Mouse (Mus musculus) urinary bladder, postnatal 36 days (tissue): Measurements from ENCODE around the gene Crb1.
A peak's percentile ranks its signal among the peaks of the same experiment; 100 is the strongest.

Experiments used
- DNase-seq, 2 experiments: peaks; one replicate each; pipeline ENCODE4 v3.0.0; 2022; ENCODE audit warnings: low spot score in 2 of 2, mixed read lengths in 1 of 2

Gene Crb1

DNA sequence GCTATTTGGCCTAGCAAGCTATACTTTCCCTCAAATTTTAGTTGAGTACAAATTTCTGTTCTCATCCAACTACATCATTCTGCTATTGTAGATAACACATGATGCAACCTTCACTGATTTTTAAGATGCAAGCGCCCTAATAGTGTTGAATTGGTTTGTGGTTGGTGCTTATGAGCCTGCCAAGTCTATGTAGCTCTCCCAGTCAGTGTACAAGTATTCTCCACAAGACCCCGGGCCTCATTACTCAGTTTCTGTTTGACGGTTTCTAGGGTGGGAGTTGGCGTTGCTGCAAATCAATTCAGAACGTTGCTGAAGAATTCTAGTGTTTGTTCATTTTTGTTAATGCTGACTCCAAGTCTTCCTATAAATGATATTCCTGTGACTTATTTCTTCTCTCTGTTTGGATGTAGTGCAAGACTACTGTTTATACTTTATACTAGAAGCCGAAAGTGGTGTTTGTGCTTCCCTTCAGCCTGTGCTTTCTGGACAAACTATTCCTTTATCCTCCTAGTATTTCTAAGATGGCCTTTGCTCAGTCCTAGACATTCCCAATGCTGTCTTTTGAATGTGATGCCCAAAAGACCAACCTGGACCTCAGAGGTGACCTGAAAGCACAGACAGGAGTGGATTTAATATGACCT, 152.5 kb downstream of the Crb1 start:
- DNase-seq: no peak

DNA sequence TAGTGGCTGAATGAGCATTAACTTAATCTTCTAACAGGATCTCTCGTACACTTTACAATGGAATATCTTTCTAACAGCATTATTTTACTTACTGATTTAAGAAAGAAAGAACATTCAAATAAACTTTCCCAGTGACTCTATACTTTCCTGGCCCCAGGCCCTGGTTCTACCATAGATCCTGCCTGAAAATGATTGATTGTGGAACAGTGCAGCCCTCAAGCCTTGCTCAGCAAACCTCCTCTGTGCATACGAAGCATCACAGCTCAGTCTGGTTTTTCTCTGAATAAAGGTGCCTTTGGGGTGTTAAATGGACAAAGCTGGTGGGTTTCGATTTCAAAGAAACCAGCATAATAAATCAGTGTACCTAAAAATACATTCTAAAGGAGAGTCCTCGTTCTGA, 153.1 kb downstream of the Crb1 start:
- DNase-seq: no peak

DNA sequence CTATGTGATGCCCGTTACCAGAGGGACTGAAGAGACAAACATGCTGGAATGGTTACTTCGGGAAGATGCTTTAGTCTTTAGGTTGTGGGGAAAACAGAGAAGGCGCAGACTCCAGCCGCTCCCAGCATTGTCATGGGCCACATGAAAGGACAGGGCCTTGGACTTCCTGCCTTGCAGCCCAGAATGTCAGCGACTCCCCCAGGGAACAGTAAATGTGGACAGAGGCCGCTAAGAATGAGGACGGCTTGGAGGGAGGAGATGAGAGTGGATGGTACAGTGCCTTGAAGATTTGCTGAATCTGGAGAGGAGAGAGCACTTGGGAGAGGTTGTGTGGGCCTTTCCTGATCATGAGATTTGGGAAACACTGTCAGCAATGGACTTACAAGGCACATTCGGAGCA, 161.6 kb downstream of the Crb1 start:
- no peak for DNase-seq

DNA sequence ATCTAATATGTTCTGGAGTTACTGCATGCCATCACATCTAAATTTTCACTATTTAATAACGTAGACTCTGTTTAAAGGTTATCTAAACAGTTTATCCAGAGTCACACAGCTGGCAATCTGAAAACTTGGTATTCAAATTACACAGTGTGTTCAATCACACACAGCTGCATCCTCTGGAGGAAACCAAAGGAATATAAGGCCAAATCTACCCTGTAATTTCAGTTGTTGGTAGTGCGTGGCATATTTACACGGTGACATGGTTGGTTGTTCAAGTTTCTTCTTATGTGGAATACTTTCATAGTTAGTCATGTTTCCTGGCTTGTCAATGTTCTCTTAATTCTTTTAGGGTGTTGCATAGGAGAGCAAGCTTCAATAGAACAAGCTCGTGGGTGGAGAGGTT, 166.4 kb downstream of the Crb1 start:
- DNase-seq: no peak

DNA sequence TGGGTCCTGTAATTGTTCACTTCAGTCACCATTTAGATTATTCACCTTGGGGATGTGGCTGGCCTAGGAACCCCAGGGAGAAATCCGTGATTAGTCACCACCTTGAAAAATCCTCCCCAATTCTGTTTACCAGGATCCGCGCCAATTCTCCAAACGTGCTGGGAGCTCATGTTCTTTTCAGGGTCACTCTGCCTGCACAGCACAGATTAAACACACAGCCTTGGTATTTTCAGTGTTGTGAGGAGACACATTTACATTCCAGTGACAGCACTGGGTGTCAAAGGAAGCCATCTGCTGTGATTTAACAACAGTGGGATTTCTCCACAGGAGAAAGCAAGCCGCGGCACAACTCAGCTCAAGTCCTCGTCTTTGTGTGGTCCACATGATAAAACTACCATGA, 167.1 kb downstream of the Crb1 start:
- peak in 1 of 2 experiments; percentile 8 for DNase-seq

DNA sequence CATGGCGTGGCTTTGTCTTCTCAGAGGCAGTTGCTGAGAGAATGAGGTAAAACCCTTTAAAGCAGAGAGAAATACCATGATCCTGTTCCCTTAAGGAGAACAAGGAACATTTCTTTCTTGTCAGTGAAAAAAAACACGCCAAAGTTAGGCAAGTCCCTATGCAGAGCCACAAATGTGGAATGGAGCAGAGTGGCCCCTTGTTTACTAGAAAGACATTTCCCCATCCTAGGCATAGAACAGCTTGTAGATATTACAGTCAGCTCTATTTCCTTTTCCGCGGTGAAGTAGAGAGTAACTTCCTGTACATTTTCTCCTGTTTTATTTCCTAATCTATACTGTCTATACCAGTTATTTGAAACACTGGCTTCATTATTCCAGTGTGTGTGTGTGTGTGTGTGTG, 170.6 kb downstream of the Crb1 start:
- no peak for DNase-seq

DNA sequence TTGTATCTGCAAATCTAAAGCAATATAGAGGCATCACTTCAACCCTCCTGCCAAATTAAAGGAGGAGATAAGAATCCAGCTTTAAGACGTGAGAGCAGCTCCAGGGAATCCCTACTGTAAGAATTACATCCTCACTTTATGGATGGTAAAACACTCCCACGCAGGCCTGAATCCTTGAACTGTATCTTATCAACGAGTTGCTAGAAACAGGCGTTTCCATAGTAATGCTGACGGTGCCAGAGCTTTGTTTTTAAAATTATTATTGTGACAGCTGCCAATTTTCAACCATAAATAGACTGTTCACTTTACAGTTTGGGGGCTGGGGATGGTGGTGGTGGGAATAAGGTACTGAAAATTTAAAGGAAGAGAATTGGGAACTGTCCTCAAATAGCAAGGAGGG, 173.9 kb downstream of the Crb1 start:
- DNase-seq: no peak

DNA sequence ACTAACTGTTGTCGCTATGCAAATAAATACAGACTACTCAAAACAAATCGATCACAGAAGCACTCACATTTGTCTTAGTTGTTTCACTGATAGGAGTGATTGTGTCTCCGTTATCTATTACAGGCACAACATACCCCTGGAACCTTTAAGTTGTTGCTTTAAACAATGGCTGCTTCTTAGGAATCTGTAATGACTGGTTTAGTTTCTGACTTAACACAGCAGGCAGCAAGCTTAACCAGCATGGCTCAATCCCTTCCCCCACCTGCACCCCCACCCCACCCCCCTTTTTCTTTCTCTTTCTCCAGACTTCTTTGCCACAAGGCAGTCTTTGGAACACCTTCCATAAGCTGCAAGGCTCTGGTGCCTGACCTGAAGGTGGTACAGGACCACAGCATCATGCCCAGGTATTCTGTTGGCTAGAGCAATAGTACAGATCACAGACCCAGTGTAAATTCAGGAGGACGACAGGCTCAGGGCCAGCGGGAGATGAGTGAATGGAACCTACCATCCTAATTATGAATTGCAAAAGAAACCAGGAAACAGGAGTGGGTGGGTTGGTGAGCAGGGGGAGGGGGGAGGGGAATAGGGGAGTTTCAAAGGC, 182.4 kb downstream of the Crb1 start:
- DNase-seq: no peak

DNA sequence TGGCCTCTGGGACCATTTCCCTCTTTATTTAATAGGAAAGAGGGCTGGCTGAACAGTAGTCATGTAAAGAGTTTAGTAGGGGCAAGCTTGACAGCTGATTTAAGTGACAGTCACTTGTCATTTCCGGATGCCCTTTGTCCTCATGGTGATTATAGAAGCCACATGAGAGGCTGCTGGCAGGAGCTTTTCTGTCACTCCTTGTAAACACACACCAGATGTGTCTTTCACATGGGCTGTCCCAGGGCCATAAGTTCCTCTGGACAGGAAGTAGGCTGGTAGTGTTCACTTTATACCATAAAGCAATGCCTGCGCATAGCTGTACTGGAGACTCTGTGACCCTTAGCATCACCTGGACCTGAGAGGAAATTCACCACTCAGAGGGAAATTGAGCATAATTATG, 182.9 kb downstream of the Crb1 start:
- no peak for DNase-seq

DNA sequence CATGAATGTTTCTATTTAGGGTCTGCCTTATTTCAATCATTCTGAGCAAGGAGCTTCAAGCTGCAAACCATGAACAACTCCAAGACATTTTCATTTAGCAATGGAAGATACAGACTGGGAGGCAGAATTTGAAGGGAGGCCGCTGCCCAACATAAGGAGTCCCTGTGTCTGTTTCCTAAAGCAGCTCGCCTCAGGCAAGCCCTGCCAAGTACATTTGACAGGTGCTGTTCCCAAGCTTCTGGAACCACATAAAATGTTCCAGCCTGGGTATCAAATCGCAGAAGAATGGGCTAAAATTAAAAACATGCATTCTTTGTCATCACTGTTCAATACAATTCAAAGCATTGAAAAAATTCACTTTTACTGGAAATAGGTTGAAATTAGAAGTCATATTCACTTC, 184.3 kb downstream of the Crb1 start:
- DNase-seq: no peak

DNA sequence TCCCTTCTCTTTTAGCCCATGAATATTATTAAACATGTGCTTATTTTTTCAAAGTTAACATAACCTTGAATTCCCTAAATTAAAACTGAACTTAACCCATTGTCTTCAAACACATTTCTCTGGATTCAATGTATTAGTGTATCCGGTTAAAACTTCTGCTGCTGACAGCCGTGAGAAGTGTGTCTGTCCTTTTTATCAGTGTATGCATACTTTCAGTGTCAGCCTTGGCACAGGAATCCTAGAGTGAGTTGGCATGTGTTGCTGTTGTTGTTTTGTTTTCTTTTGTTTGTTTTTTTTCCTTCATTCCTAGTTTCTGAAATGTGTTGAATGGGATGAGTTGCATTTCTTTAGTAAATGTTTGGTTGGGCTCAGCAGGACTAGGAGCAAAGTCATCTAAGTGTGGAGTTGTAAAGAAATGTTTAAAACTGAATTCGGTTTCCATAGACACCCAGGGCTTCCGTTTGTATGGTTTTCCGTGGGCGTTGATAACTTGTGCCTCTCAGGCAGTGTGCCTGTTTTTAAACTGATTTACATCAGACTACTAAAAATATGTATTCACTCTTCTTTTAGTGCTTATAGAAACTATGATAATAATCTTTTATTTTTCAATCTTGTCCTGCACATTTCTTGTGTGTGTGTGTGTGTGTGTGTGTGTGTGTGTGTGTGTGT, 196.3 kb downstream of the Crb1 start:
- no peak for DNase-seq

DNA sequence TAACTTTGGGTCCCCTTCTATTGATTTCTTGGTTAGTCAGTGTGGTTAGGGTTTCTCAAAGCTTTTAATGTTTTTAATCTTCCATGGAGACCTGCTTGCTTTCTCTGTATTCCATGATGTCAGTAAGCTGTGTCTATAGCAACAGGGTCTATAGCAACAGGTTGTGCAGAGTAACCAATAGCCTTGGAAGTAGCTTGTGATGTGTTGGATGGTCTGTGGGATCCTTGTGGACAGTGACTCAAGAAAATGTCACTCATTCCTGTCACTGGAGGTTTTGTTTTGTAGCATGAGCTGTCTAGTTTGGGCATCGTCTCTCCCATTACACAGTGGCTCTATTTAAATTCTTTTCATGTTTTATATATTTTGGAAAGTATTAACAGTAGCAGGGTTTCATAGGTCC, 197.2 kb downstream of the Crb1 start:
- DNase-seq: no peak

DNA sequence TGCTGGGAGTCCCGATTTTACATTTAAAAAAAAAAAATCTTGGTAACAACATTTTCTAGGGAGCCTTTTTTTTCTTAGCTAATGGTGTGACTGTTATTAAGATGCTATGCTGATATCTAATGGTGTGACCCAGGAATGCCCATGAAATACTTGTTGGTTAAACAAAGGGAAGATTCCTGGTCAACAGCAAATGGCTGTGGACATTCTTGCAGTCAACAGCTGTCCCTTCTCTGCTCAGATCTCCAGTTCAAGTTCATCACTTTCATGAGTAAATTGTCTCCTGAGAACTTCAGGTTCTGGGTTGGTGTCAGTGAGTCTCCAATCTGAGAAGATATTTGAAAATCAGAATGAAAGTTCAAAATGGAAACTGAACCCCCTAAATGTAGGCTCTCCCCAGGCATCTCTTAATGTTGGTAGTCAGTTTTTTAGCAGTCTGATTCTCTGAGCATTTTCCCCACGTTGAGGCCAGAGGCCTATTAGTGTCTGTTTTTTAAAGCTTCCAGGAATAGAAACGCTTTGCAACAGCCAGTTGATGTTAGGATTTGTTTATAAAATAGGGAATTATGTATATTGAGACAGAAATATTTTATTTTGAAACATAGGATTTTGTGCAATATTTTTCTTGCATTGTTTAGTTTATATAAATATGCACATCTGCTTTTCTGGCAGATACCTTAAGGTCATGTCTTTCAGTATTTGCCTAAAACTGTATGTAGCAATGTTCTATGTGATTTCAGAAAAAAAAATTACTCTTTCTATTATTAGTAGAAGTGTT, 202.7 kb downstream of the Crb1 start:
- no peak for DNase-seq

DNA sequence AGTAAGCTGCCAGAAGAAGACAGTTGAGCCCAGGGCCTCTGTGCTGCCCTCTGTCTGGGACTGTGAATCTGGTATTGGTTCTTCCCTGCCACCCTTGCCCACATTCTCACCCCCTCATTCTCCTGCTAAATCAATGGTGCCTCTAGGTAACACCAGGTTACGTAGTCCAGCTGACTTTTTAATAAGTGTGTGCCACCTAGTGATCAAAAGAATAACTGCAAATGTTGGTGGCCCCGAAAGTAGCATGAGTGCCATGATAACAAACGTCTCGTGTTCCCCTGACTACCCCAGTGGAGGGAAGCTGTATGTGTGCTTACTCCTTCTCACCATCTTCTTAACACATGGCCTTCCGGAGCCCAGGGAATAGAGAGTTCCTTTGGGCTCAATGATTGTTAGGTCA, 214.1 kb downstream of the Crb1 start:
- DNase-seq: no peak

DNA sequence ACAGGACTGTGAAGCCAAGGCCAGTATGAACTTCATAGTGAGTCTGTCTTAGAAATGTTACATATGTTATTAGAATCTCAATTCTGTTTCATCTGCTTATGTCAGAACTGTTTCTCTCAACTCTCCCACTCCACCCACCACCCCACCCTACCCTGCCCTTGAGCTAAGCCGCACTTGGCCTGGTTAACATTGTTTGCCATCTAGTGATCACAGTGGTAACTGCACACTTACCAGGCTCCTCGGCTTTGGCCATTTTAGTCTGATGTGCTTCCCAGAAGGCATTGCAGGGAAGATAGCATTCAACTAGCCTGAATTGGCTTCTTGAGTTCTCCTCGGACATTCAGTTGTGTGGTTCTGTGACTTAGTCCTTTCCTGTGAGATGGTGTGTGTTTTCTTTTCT, 215.3 kb downstream of the Crb1 start:
- DNase-seq: no peak

DNA sequence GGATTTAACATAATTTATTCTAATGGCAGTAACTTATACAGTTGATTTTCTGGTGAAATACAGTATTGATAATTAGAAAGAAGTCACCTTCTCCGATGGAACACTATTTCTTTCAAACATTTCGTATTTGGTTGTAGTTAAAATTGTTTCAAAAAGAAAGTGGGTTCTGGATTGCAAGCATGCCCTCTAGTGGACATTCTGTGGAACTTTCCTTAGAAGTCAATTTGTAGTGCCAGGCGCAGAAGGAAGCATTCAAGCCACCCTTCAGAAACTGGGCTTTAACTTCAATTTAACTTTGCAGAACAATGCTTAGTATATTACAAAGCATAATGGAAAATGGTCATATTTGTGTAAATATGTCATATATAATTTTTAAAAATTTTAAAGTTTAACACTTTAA, 220.5 kb downstream of the Crb1 start:
- no peak for DNase-seq

DNA sequence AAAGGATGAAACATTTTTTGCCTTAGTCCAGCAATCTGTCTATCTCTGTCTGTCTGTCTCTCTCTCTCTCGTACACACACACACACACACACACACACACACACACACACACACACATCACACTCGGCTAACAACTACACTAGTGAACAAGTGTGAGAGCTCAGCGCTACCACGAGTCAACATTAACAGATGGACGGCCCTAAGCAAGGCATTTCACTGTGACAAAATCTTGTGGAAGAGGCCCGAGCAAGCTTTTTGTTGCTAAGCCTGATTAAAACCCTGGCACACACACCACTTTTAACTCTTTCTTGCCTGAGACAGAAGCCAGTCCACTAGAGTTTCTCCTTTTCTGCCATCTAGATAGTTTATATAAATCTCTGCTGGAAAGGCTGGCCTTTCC, 223.4 kb downstream of the Crb1 start:
- no peak for DNase-seq

DNA sequence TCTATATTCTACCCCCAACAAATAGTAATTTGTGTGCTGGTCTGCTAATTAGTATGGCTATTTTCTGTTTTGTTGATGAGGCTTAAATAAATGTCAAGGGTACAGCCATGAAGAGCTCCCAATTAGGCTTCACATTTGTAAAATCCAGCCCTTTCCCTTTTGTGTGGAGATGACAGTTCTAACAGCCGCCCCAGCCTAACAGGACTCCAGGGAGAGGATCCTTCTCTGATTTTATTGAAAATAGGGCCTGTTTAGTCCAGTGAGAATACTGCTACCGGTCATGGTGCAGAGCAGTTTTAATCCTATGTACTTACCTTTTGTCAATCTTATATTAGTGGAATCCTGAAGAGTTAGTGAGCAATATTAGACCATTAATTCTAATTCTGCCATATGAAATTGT, 223.9 kb downstream of the Crb1 start:
- DNase-seq: no peak
